ENCODE assay signal across 21 mouse cellular contexts in genomic region chr3:51593506-51593905, GRCm38 (mm10). TPM values are rescaled to one million over a fixed set of nuclear protein-coding genes. Genes with fewer than 3 reads are reported as not detected.
DNase-seq lines count a peak whose midpoint lies in the region; ATAC-seq and TF ChIP-seq lines count a peak whose summit lies in the region.
"Had no signal": no experiment of that assay in that cellular context is flagged by ENCODE, and none has a peak within 500 bp of the region (broad histone marks: within the 10 kb centered on the region; RNA-seq: fewer than 3 reads in every experiment).

No protein-coding gene starts in this region.

- no peaks in the 10 kb centered on the region for H3K9me3 ChIP-seq in MEL (replicated peaks; ENCODE audit: insufficient read depth, low read length)
- no peaks in the 10 kb centered on the region for H3K9me3 ChIP-seq in intestine, embryonic 16.5 days (ENCODE audit: control insufficient read depth, low read length)
- H3K9me3 ChIP-seq: heart, embryonic 13.5 days; hindbrain, embryonic 12.5 days had no signal

- peak; percentile 42; the same call in 1 of the 2 replicates for ATAC-seq in common myeloid progenitor, adult 5-6 weeks (replicated peaks; ENCODE audit: low read depth, poor library complexity, severe bottlenecking)
- ATAC-seq in megakaryocyte, adult 5-6 weeks (ENCODE audit: poor library complexity, severe bottlenecking) = 0 out of 2 replicates have a peak, but pooled peaks have one; percentile 45
- ATAC-seq in intestine, embryonic 16.5 days = no peak
- ATAC-seq: forebrain, embryonic 13.5 days; forebrain, postnatal 0 days; hindbrain, postnatal 0 days had no signal

- no peaks in the 10 kb centered on the region for H3K4me1 ChIP-seq in MEL (ENCODE audit: control insufficient read depth in 1 of 2, insufficient read depth in 2 of 2, low read length in 2 of 2)
- no peaks in the 10 kb centered on the region for H3K4me1 ChIP-seq in intestine, embryonic 16.5 days (ENCODE audit: control insufficient read depth, insufficient read depth, low read length)
- no peaks in the 10 kb centered on the region for H3K4me1 ChIP-seq in lung, adult 2 months (ENCODE audit: control insufficient read depth, insufficient read depth, low read length)

- no peak overlapping the region for H3K27ac ChIP-seq in MEL (ENCODE audit: control insufficient read depth, low read depth, low read length)
- H3K27ac ChIP-seq in intestine, embryonic 16.5 days (ENCODE audit: low read length) = no peak overlapping the region
- H3K27ac ChIP-seq: forebrain, embryonic 13.5 days; heart, embryonic 13.5 days; hindbrain, embryonic 12.5 days; hindbrain, postnatal 0 days had no signal

- no peak for TF ChIP-seq RAD21 in MEL (IDR thresholded peaks at IDR 0.05; ENCODE audit: low read depth, low read length)

- no peak overlapping the region for H3K9ac ChIP-seq in MEL (ENCODE audit: control insufficient read depth, low read depth, low read length, poor library complexity, severe bottlenecking)
- no peak overlapping the region for H3K9ac ChIP-seq in intestine, embryonic 16.5 days (ENCODE audit: low read depth, low read length)
- H3K9ac ChIP-seq: forebrain, embryonic 13.5 days; forebrain, postnatal 0 days; heart, embryonic 13.5 days; hindbrain, embryonic 12.5 days had no signal

- TF ChIP-seq POLR2A in MEL (IDR thresholded peaks at IDR 0.05; ENCODE audit: control insufficient read depth in 1 of 2, insufficient read depth in 1 of 2, low read depth in 1 of 2, low read length in 2 of 2, poor library complexity in 1 of 2) = no peak
- TF ChIP-seq POLR2A in lung, adult 2 months (IDR thresholded peaks at IDR 0.05; ENCODE audit: borderline replicate concordance, extremely low read depth, low read depth, low read length) = no peak

- no peak for TF ChIP-seq CTCF in MEL (IDR thresholded peaks at IDR 0.05 in 2 of 3, conservative IDR thresholded peaks at IDR 0.05 in 1 of 3; ENCODE audit: control insufficient read depth in 1 of 3, insufficient read depth in 1 of 3, low read depth in 2 of 3, low read length in 3 of 3, poor library complexity in 1 of 3, severe bottlenecking in 1 of 3)
- TF ChIP-seq CTCF in lung, adult 2 months (IDR thresholded peaks at IDR 0.05; ENCODE audit: insufficient read depth, low read length) = no peak

- no peak overlapping the region for H3K4me3 ChIP-seq in MEL (ENCODE audit: control insufficient read depth in 1 of 2, insufficient read depth in 1 of 2, low read depth in 2 of 2, low read length in 2 of 2)
- H3K4me3 ChIP-seq in intestine, embryonic 16.5 days (ENCODE audit: low read length) = no peak overlapping the region
- H3K4me3 ChIP-seq in lung, adult 2 months (replicated peaks; ENCODE audit: extremely low read depth, low read depth, low read length) = no peak overlapping the region
- H3K4me3 ChIP-seq: forebrain, embryonic 13.5 days; heart, embryonic 13.5 days; hindbrain, embryonic 12.5 days had no signal

- H3K79me2 ChIP-seq in MEL (ENCODE audit: control insufficient read depth, insufficient read depth, low read length, poor library complexity) = no peaks in the 10 kb centered on the region

- DNase-seq in 3T3-L1 (ENCODE audit: low read depth, low spot score) (peak; percentile 64), MEL (ENCODE audit: low read depth, low spot score) (peak; percentile 40)
- no peak for DNase-seq in adrenal gland, postnatal 4 days (ENCODE audit: low spot score in 2 of 2)
- no peak for DNase-seq in lung, adult 2 months
- DNase-seq in cerebellum, adult 8-10 months = no peak
- DNase-seq: adrenal gland, adult 2 months; adrenal gland, postnatal 25 days; cerebellum, adult 2 months; cerebellum, postnatal 14 days; forebrain, postnatal 0 days; gastrocnemius, postnatal 14 days; heart, postnatal 4 days; kidney, adult 18-20 months had no signal

- peaks cover 0 to 5% of the 10 kb centered on the region in 2 experiments; a peak in 2 of 4 replicates for H3K27me3 ChIP-seq in MEL (ENCODE audit: control insufficient read depth in 1 of 2, insufficient read depth in 2 of 2, low read length in 2 of 2)
- no peaks in the 10 kb centered on the region for H3K27me3 ChIP-seq in intestine, embryonic 16.5 days (replicated peaks; ENCODE audit: control insufficient read depth, insufficient read depth, low read length)
- H3K27me3 ChIP-seq: CH12.LX; forebrain, embryonic 13.5 days; heart, embryonic 13.5 days; hindbrain, embryonic 12.5 days had no signal

- no peak for TF ChIP-seq EP300 in MEL (IDR thresholded peaks at IDR 0.05; ENCODE audit: low read depth in 1 of 2, low read length in 2 of 2)

- H3K36me3 ChIP-seq in MEL (ENCODE audit: control insufficient read depth in 1 of 2, insufficient read depth in 2 of 2, low read length in 2 of 2) = no peaks in the 10 kb centered on the region
- H3K36me3 ChIP-seq in intestine, embryonic 16.5 days (ENCODE audit: control insufficient read depth, insufficient read depth, low read length) = no peaks in the 10 kb centered on the region
- H3K36me3 ChIP-seq: heart, embryonic 13.5 days; hindbrain, embryonic 12.5 days had no signal

- H3K4me2 ChIP-seq in intestine, embryonic 16.5 days (ENCODE audit: low read depth, low read length) = no peak overlapping the region
- H3K4me2 ChIP-seq: forebrain, embryonic 13.5 days; heart, embryonic 13.5 days; hindbrain, embryonic 12.5 days had no signal

- WGBS in intestine, embryonic 16.5 days = 69% methylated on average over 1 of the region's 1 CpGs
- WGBS in lung, adult 2 months = 38% methylated on average over 1 of the region's 1 CpGs

TF ChIP-seq in MEL, 35 proteins besides CTCF, POLR2A, EP300 and RAD21:
- TF ChIP-seq MAX (IDR thresholded peaks at IDR 0.05; ENCODE audit: low read length) (no peak), ZC3H11A (IDR thresholded peaks at IDR 0.05; ENCODE audit: low read depth, low read length) (no peak), JUND (IDR thresholded peaks at IDR 0.05; ENCODE audit: low read depth, low read length) (no peak), KAT2A (conservative IDR thresholded peaks at IDR 0.05; ENCODE audit: low read depth, low read length) (no peak), ZKSCAN1 (IDR thresholded peaks at IDR 0.05; ENCODE audit: low read depth, low read length) (no peak), TCF12 (IDR thresholded peaks at IDR 0.05; ENCODE audit: low read depth, low read length) (no peak), NRF1 (IDR thresholded peaks at IDR 0.05; ENCODE audit: insufficient read depth, low read depth, low read length, poor library complexity, severe bottlenecking) (no peak), CHD2 (IDR thresholded peaks at IDR 0.05; ENCODE audit: low read length) (no peak), TBP (IDR thresholded peaks at IDR 0.05; ENCODE audit: low read depth, low read length) (no peak), MAZ (IDR thresholded peaks at IDR 0.05; ENCODE audit: low read depth, low read length) (no peak), SIN3A (IDR thresholded peaks at IDR 0.05; ENCODE audit: low read length) (no peak), SMC3 (IDR thresholded peaks at IDR 0.05; ENCODE audit: low read depth, low read length) (no peak), NELFE (IDR thresholded peaks at IDR 0.05; ENCODE audit: low read depth, low read length) (no peak), GABPA (IDR thresholded peaks at IDR 0.05; ENCODE audit: low read depth, low read length) (no peak), CHD1 (IDR thresholded peaks at IDR 0.05; ENCODE audit: low read depth, low read length) (no peak), MAFK (IDR thresholded peaks at IDR 0.05; ENCODE audit: borderline replicate concordance, low read depth, low read length) (no peak), USF1 (IDR thresholded peaks at IDR 0.05; ENCODE audit: low read depth, low read length) (no peak), HCFC1 (IDR thresholded peaks at IDR 0.05; ENCODE audit: low read depth, low read length) (no peak), TAL1 (IDR thresholded peaks at IDR 0.05; ENCODE audit: low read length) (no peak)

RNA-seq across cellular contexts. Expression of gene Setd7, which starts 32.8 kb away (rescaled TPM):
- total RNA-seq in MEL (2012; rRNA removed) = 8.4 and 11.3 TPM in 2 replicates
- polyA plus RNA-seq in MEL (2012; ENCODE audit: insufficient read depth in 1 of 2, insufficient read length in 2 of 2, low read depth in 1 of 2, low replicate concordance in 2 of 2, missing spikeins in 1 of 2) = 10 to 100 TPM; 15.3 to 37.9 TPM
- 23.2 and 29.5 TPM in 2 replicates for total RNA-seq in common myeloid progenitor, adult 5-6 weeks (2017)
- 20.5 and 21.7 TPM in 2 replicates for total RNA-seq in megakaryocyte, adult 5-6 weeks (2015)
- 15.0 and 23.1 TPM in 2 replicates for total RNA-seq in megakaryocyte, adult 5-6 weeks (2017)
- polyA plus RNA-seq in intestine, embryonic 16.5 days (2015; fragmentation: Nextera tagmentation; extraction: Ambion mirVana) = 1.8 and 2.0 TPM in 2 replicates
- 10 to 100 TPM; 28.6 to 30.7 TPM for total RNA-seq in adrenal gland, postnatal 4 days (2021)
- polyA plus RNA-seq in lung, adult 2 months (2012; rRNA removed) = 16.8 and 23.5 TPM in 2 replicates

Comparison
In these comparisons a context has a peak if more than half of its experiments do, and no peak if none do; other contexts are left out.
1. DNase-seq: peak in 3T3-L1 (single experiment) and MEL (single experiment); none in adrenal gland, postnatal 4 days (0 of 2), lung, adult 2 months (single experiment) and cerebellum, adult 8-10 months (single experiment).